Mouse (Mus musculus): ENCODE results near the gene Il1a. TPM values are rescaled to one million over a fixed set of nuclear protein-coding genes. Genes with fewer than 3 reads are reported as not detected.

Il1a gene
- not detected for total RNA-seq (2021)
- not detected in 2 replicates for polyA plus RNA-seq (2012; rRNA removed)
- long read RNA-seq: 0 reads

DNA sequence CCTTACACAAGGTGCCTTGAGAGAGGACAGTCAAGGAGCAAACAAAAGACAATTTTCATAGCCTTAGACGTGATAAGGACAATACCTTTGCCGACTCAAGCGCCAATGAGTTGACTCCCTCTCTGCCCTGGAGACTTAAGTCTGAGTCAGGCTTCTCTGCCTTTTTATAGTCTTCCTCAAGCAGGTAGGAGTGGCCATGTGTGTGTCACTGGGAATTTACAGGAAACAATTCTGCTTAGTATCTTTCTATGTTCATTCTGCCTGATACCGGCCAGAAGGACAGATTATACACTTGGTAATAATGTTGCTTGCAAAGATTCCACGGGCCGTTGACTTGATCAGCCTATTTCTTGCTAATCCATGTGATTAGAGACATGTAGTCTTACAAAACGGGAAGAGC is at the start of gene Il1a:
TSS of gene Il1a (minus strand) at position 137 of the 400 bp plus-strand sequence.
- 49% methylated on average over 7 of the region's 7 CpGs for WGBS
- intact Hi-C loops (cut with DNase I): no loop called here
- Histone ChIP-seq H3K27ac (no peak within 1 kb of the TSS), H3K79me2 (replicated peaks; ENCODE audit: control insufficient read depth, insufficient read depth, low read length) (no peaks in the 10 kb centered on the region), H3K4me3 (no peak within 1 kb of the TSS), H3K4me1 (ENCODE audit: control insufficient read depth, insufficient read depth, low read length) (no peaks in the 10 kb centered on the region), H3K36me3 (ENCODE audit: control insufficient read depth, insufficient read depth, low read length) (no peaks in the 10 kb centered on the region), H3K27me3 (ENCODE audit: control insufficient read depth, insufficient read depth, low read length) (no peaks in the 10 kb centered on the region), H3K9ac (ENCODE audit: low read depth, low read length) (no peak within 1 kb of the TSS)
- DNase-seq: no peak
- TF ChIP-seq POLR2A (IDR thresholded peaks at IDR 0.05; ENCODE audit: insufficient read depth, low read depth, low read length): no peak
- no peak for TF ChIP-seq CTCF (IDR thresholded peaks at IDR 0.05)
- no peak for TF ChIP-seq EP300 (IDR thresholded peaks at IDR 0.05; ENCODE audit: insufficient read depth, low read depth, low read length)

DNA sequence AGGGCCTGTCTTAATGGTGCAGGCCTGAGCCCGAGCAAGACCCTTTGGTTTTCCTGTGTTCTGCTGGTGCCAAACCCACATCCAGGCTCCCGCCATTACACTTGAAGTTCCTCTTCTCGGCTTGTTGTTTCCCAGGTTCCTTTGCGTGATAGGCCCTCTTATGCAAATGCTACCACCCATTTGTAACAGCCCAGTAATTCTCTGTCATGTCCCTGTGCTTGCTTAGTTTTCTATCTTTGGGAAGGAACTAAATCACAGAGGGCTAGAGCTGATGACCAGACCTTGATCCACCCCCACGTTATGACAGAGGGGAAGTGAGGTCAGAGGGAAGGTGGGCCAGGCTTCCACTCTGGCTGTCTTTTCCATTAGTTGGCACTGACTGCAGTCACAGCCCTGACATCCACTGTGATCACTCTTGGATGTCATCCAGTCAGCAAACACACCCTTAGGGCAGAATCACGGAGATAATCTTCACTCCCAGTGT is 28.4 kb upstream of the Il1a start:
- Histone ChIP-seq H3K4me1 (ENCODE audit: control insufficient read depth, insufficient read depth, low read length) (peaks cover 2% of the 10 kb centered on the region; the same call in 1 of the 2 replicates), H3K27me3 (ENCODE audit: control insufficient read depth, insufficient read depth, low read length) (no peaks in the 10 kb centered on the region), H3K9ac (ENCODE audit: low read depth, low read length) (no peak overlapping the region), H3K4me3 (no peak overlapping the region), H3K36me3 (ENCODE audit: control insufficient read depth, insufficient read depth, low read length) (no peaks in the 10 kb centered on the region), H3K27ac (no peak overlapping the region), H3K79me2 (replicated peaks; ENCODE audit: control insufficient read depth, insufficient read depth, low read length) (no peaks in the 10 kb centered on the region)
- intact Hi-C loops (cut with DNase I): no loop called here
- peak in 1 of 2 experiments; percentile 36 for DNase-seq
- TF ChIP-seq EP300 (IDR thresholded peaks at IDR 0.05; ENCODE audit: insufficient read depth, low read depth, low read length) (no peak), POLR2A (IDR thresholded peaks at IDR 0.05; ENCODE audit: insufficient read depth, low read depth, low read length) (no peak), CTCF (IDR thresholded peaks at IDR 0.05) (no peak)
- 47% methylated on average over 6 of the region's 6 CpGs for WGBS

DNA sequence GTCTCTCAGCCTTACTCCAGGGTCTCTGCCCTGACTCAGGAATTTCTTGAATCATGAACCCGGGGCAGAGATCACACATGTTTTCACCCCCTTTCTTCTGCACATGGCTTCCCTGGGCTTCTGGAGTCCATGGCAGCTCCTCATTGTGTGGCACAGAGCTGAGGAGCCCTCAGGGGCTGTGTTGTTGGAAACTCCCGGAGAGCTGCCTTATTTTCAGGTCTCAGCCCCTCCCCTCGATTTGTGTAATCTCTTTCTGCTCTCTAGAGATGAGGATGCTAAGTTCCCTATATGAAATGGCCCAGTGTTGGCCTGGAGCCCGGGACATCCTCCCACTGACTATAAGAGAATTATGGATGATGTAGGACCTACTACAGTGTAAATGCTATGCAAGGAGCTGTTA is 23.7 kb upstream of the Il1a start:
- H3K4me3 ChIP-seq: no peak overlapping the region
- H3K27me3 ChIP-seq (ENCODE audit: control insufficient read depth, insufficient read depth, low read length): no peaks in the 10 kb centered on the region
- intact Hi-C loops (cut with DNase I): no loop called here
- H3K27ac ChIP-seq: no peak overlapping the region
- peaks cover 5% of the 10 kb centered on the region for H3K4me1 ChIP-seq (ENCODE audit: control insufficient read depth, insufficient read depth, low read length)
- no peaks in the 10 kb centered on the region for H3K79me2 ChIP-seq (replicated peaks; ENCODE audit: control insufficient read depth, insufficient read depth, low read length)
- no peak for TF ChIP-seq CTCF (IDR thresholded peaks at IDR 0.05)
- TF ChIP-seq EP300 (IDR thresholded peaks at IDR 0.05; ENCODE audit: insufficient read depth, low read depth, low read length): no peak
- no peak for TF ChIP-seq POLR2A (IDR thresholded peaks at IDR 0.05; ENCODE audit: insufficient read depth, low read depth, low read length)
- 47% methylated on average over 4 of the region's 4 CpGs for WGBS
- H3K9ac ChIP-seq (ENCODE audit: low read depth, low read length): no peak overlapping the region
- no peaks in the 10 kb centered on the region for H3K36me3 ChIP-seq (ENCODE audit: control insufficient read depth, insufficient read depth, low read length)
- no peak for DNase-seq

DNA sequence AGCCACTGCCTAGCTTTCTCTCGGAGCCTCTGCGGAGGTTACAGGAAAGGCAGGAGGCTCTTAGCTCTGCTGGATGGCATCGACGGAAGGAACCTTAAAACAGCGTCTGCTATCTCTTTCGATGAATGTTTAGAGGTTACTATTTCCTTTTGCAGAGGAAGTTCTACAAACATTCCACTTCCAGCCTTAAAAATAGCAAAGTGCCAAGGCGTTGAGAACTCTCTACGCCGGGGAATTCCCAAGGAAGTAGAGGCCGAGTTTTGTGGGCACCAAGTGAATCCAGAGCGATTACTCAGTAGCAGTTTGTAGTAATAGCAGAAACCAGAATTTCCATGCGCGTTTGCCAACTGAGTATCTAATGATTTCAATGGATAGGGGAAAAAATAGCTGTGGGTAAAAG is 20.8 kb upstream of the Il1a start:
- peak in 1 of 2 experiments; percentile 11 for DNase-seq
- no peaks in the 10 kb centered on the region for H3K27me3 ChIP-seq (ENCODE audit: control insufficient read depth, insufficient read depth, low read length)
- H3K4me1 ChIP-seq (ENCODE audit: control insufficient read depth, insufficient read depth, low read length): peaks cover 3% of the 10 kb centered on the region
- H3K36me3 ChIP-seq (ENCODE audit: control insufficient read depth, insufficient read depth, low read length): no peaks in the 10 kb centered on the region
- 38% methylated on average over 13 of the region's 13 CpGs for WGBS
- no peaks in the 10 kb centered on the region for H3K79me2 ChIP-seq (replicated peaks; ENCODE audit: control insufficient read depth, insufficient read depth, low read length)
- TF ChIP-seq CTCF (IDR thresholded peaks at IDR 0.05) (no peak), POLR2A (IDR thresholded peaks at IDR 0.05; ENCODE audit: insufficient read depth, low read depth, low read length) (no peak), EP300 (IDR thresholded peaks at IDR 0.05; ENCODE audit: insufficient read depth, low read depth, low read length) (no peak)
- intact Hi-C loops (cut with DNase I): no loop called here
- no peak overlapping the region for H3K9ac ChIP-seq (ENCODE audit: low read depth, low read length)
- no peak overlapping the region for H3K27ac ChIP-seq
- H3K4me3 ChIP-seq: no peak overlapping the region

DNA sequence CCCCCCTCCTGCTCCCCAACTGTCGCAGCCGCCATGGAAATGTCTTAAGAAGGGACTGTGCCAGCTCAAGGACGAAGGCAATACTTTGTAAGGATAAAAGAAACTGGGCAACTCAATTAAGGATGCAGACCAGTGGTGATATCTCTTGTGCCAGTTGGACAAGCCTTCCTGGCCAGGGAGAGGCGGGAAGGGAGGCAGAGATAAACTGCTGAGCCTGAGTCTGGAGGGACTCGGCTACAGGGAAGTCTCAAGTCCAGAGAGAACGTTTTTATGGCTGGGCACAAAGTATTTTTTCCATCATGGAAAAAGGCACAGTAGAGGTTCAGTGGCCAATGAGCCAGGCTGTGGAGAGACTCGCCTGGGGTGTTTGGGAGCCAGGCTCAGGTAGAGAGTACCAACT is 20.3 kb upstream of the Il1a start:
- Histone ChIP-seq H3K4me1 (ENCODE audit: control insufficient read depth, insufficient read depth, low read length) (peaks cover 3% of the 10 kb centered on the region), H3K4me3 (no peak overlapping the region), H3K9ac (ENCODE audit: low read depth, low read length) (no peak overlapping the region), H3K27ac (no peak overlapping the region), H3K27me3 (ENCODE audit: control insufficient read depth, insufficient read depth, low read length) (no peaks in the 10 kb centered on the region), H3K36me3 (ENCODE audit: control insufficient read depth, insufficient read depth, low read length) (no peaks in the 10 kb centered on the region), H3K79me2 (replicated peaks; ENCODE audit: control insufficient read depth, insufficient read depth, low read length) (no peaks in the 10 kb centered on the region)
- WGBS: 41% methylated on average over 7 of the region's 7 CpGs
- intact Hi-C loops (cut with DNase I): no loop called here
- TF ChIP-seq POLR2A (IDR thresholded peaks at IDR 0.05; ENCODE audit: insufficient read depth, low read depth, low read length): no peak
- TF ChIP-seq EP300 (IDR thresholded peaks at IDR 0.05; ENCODE audit: insufficient read depth, low read depth, low read length): no peak
- TF ChIP-seq CTCF (IDR thresholded peaks at IDR 0.05): no peak
- DNase-seq: no peak

DNA sequence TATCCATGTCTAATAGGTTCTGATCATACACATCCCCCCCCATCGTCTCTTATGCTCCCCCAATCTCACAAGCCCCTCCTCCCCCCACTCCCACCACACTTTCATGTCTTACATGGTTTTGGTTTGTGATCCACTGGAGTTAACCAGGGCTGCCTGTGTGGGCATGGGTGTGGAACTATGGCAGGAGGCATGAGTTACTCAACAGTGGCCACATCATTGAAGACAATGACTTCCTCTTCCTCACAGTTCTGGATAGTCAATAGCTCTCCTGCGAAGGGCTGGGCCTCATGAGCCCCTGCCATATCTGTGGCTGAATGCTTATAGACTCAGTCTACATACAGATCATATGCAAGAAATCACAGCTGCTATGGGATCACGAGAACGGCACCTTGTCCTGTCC is 18.5 kb upstream of the Il1a start:
- WGBS: 83% methylated on average over 4 of the region's 4 CpGs
- no peak overlapping the region for H3K9ac ChIP-seq (ENCODE audit: low read depth, low read length)
- H3K4me3 ChIP-seq: no peak overlapping the region
- no peak for TF ChIP-seq CTCF (IDR thresholded peaks at IDR 0.05)
- no peak for TF ChIP-seq EP300 (IDR thresholded peaks at IDR 0.05; ENCODE audit: insufficient read depth, low read depth, low read length)
- TF ChIP-seq POLR2A (IDR thresholded peaks at IDR 0.05; ENCODE audit: insufficient read depth, low read depth, low read length): no peak
- intact Hi-C loops (cut with DNase I): no loop called here
- no peak for DNase-seq
- H3K27ac ChIP-seq: no peak overlapping the region
- no peaks in the 10 kb centered on the region for H3K36me3 ChIP-seq (ENCODE audit: control insufficient read depth, insufficient read depth, low read length)
- peaks cover 3% of the 10 kb centered on the region for H3K4me1 ChIP-seq (ENCODE audit: control insufficient read depth, insufficient read depth, low read length)
- H3K79me2 ChIP-seq (replicated peaks; ENCODE audit: control insufficient read depth, insufficient read depth, low read length): no peaks in the 10 kb centered on the region
- H3K27me3 ChIP-seq (ENCODE audit: control insufficient read depth, insufficient read depth, low read length): no peaks in the 10 kb centered on the region
